In genomic region chr9:76868633-76869032, GRCm38 (mm10) we compare ENCODE assay signal across 35 mouse cellular contexts.
"Had no signal": no experiment of that assay in that cellular context is flagged by ENCODE, and none has a peak within 500 bp of the region (broad histone marks: within the 10 kb centered on the region; RNA-seq: fewer than 3 reads in every experiment).

No protein-coding gene starts in this region.

- H3K9me3 ChIP-seq: heart, embryonic 10.5 days; heart, embryonic 12.5 days; heart, embryonic 13.5 days; heart, embryonic 15.5 days; hindbrain, embryonic 10.5 days; hindbrain, embryonic 12.5 days; hindbrain, embryonic 15.5 days; intestine, embryonic 15.5 days; kidney, embryonic 15.5 days had no signal

- H3K4me3 ChIP-seq: heart, embryonic 10.5 days; heart, embryonic 12.5 days; heart, embryonic 13.5 days; heart, embryonic 15.5 days; hindbrain, embryonic 10.5 days; hindbrain, embryonic 12.5 days; hindbrain, embryonic 13.5 days; hindbrain, embryonic 15.5 days; intestine, embryonic 15.5 days; kidney, embryonic 15.5 days; layer of hippocampus, adult 2 months; left cerebral cortex, adult 2 months had no signal

- DNase-seq: heart, postnatal 10 days; heart, postnatal 14 days; heart, postnatal 36 days; heart, postnatal 4 days; kidney, adult 11 months; kidney, adult 18-20 months; kidney, adult 2 months; kidney, adult 8-10 months; kidney, adult 9 months; kidney, postnatal 10 days; kidney, postnatal 14 days; kidney, postnatal 25 days; kidney, postnatal 36 days; kidney, postnatal 4 days; layer of hippocampus, adult 9-11 months; layer of hippocampus, postnatal 36 days had no signal

- H3K36me3 ChIP-seq: heart, embryonic 10.5 days; heart, embryonic 12.5 days; heart, embryonic 13.5 days; heart, embryonic 15.5 days; hindbrain, embryonic 10.5 days; hindbrain, embryonic 12.5 days; hindbrain, embryonic 13.5 days; hindbrain, embryonic 15.5 days; intestine, embryonic 15.5 days; kidney, embryonic 15.5 days had no signal

- H3K9ac ChIP-seq: heart, embryonic 12.5 days; heart, embryonic 13.5 days; heart, embryonic 15.5 days; hindbrain, embryonic 12.5 days; hindbrain, embryonic 13.5 days; hindbrain, embryonic 15.5 days; intestine, embryonic 15.5 days; kidney, embryonic 15.5 days had no signal

- ATAC-seq: hindbrain, embryonic 16.5 days; hindbrain, postnatal 0 days; inflammation-experienced regulatory T-cells, adult 6 months; intestine, embryonic 15.5 days; intestine, embryonic 16.5 days; intestine, postnatal 0 days had no signal

- H3K27me3 ChIP-seq: heart, embryonic 12.5 days; heart, embryonic 13.5 days; heart, embryonic 15.5 days; hindbrain, embryonic 12.5 days; hindbrain, embryonic 13.5 days; hindbrain, embryonic 15.5 days; intestine, embryonic 15.5 days; kidney, embryonic 15.5 days had no signal

- H3K27ac ChIP-seq: heart, embryonic 10.5 days; heart, embryonic 13.5 days; heart, embryonic 15.5 days; hindbrain, embryonic 10.5 days; hindbrain, embryonic 12.5 days; hindbrain, embryonic 13.5 days; hindbrain, embryonic 15.5 days; hindbrain, postnatal 0 days; intestine, embryonic 15.5 days; kidney, embryonic 15.5 days; kidney, postnatal 0 days; layer of hippocampus, adult 2 months; left cerebral cortex, adult 2 months had no signal

- H3K4me1 ChIP-seq: heart, embryonic 10.5 days; heart, embryonic 12.5 days; heart, embryonic 13.5 days; heart, embryonic 15.5 days; hindbrain, embryonic 10.5 days; hindbrain, embryonic 12.5 days; hindbrain, embryonic 13.5 days; hindbrain, embryonic 15.5 days; intestine, embryonic 15.5 days; kidney, embryonic 15.5 days had no signal

- H3K4me2 ChIP-seq: heart, embryonic 11.5 days; heart, embryonic 12.5 days; heart, embryonic 13.5 days; heart, embryonic 15.5 days; hindbrain, embryonic 12.5 days; hindbrain, embryonic 13.5 days; hindbrain, embryonic 15.5 days; intestine, embryonic 15.5 days; kidney, embryonic 15.5 days had no signal
